Comparison of ENCODE assay signal across 15 mouse cellular contexts in genomic region chr3:52386343-52386742, GRCm38 (mm10).
DNase-seq lines count a peak whose midpoint lies in the region.
"Had no signal": no experiment of that assay in that cellular context is flagged by ENCODE, and none has a peak within 500 bp of the region (broad histone marks: within the 10 kb centered on the region; RNA-seq: fewer than 3 reads in every experiment).

No protein-coding gene starts in this region.

- DNase-seq in ES-CJ7 (ENCODE audit: low read depth, low spot score), result peak; percentile 52
- peak; percentile 77 for DNase-seq in R1 (ENCODE audit: low read depth, low spot score)
- no peak for DNase-seq in B cell, adult 2 months
- no peak for DNase-seq in lung, postnatal 4 days
- no peak for DNase-seq in layer of hippocampus, postnatal 25 days (ENCODE audit: extremely low spot score in 1 of 2, low spot score in 1 of 2)
- DNase-seq: adrenal gland, adult 2 months; adrenal gland, postnatal 10 days; adrenal gland, postnatal 25 days; cerebellum, adult 11 months; cerebellum, adult 18-20 months; cerebellum, adult 8-10 months; cerebellum, adult 9-11 months; cerebellum, postnatal 14 days; cerebellum, postnatal 36 days; embryo, embryonic 11 days had no signal

Comparison
In these comparisons a context has a peak if more than half of its experiments do, and no peak if none do; other contexts are left out.
1. DNase-seq: peak in ES-CJ7 (single experiment) and R1 (single experiment); none in B cell, adult 2 months (0 of 2), lung, postnatal 4 days (0 of 2) and layer of hippocampus, postnatal 25 days (0 of 2).